Mouse (Mus musculus): Measurements from ENCODE around the gene Otx1. TPM values are rescaled to one million over a fixed set of nuclear protein-coding genes. Genes with fewer than 3 reads are reported as not detected.
A peak's percentile ranks its signal among the peaks of the same experiment; 100 is the strongest.

Gene Otx1
- polyA plus RNA-seq, 1 experiment from 2014 or later: 0.21 TPM

DNA sequence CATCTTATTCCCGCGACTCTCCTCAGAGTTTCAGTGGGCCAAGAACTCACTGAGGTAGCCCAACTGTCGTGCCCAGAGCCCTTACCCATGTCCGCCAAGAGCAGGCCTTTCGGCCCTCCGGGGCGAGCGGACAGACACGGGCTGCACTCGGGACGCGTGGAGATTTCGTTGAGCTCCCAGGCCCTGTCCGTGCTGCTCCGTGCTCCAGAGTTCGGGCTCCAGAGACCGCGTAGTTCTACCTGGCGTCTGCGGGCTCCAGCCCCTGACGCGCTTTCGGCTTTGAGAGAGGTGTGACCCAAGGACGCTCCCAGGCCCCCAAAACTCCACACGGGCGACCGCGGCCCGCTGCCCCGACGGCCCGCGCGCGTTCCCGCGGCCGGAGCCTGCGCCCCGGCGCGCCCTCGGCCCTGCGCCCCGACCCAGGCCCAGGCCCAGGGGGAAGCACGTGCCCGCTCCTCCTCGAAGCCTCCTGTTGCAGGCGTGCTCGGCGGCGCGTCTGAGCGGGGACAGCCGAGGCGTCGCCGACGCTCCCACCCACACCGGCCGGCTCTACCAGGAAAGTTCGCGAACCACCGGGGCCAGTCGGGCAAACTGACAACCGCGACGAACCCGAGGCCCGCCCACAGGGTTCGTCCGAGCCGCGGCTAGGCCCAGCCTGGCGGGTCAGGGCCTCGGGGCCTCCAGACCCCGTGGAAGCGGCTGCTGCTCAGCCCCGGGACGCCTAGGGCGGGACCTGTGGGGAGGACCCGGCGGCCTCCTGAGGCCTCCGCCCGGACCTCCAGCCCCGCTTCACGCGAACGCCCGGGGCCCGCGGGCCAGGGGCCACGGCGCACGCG, 9.7 kb downstream of the Otx1 start:
- peak; percentile 37 for ATAC-seq
- Histone ChIP-seq H3K4me3 (ENCODE audit: low read depth, low read length) (no peak overlapping the region), H3K9me3 (ENCODE audit: low read length) (no peaks in the 10 kb centered on the region; the same call in 1 of the 2 replicates), H3K9ac (replicated peaks; ENCODE audit: low read depth) (no peak overlapping the region), H3K27ac (ENCODE audit: low read length) (no peak overlapping the region), H3K4me2 (replicated peaks; ENCODE audit: low read depth, low read length) (no peak overlapping the region), H3K4me1 (ENCODE audit: insufficient read depth, low read depth, low read length) (no peaks in the 10 kb centered on the region), H3K27me3 (replicated peaks; ENCODE audit: insufficient read depth, low read length) (peaks cover 82% of the 10 kb centered on the region), H3K36me3 (ENCODE audit: insufficient read depth, low read length) (no peaks in the 10 kb centered on the region)
- DNase-seq (ENCODE audit: low spot score): no peak
- TF ChIP-seq CTCF (IDR thresholded peaks at IDR 0.05): no peak
- no peak for TF ChIP-seq EP300 (IDR thresholded peaks at IDR 0.05)
- 3% methylated on average over 86 of the region's 96 CpGs for WGBS

DNA sequence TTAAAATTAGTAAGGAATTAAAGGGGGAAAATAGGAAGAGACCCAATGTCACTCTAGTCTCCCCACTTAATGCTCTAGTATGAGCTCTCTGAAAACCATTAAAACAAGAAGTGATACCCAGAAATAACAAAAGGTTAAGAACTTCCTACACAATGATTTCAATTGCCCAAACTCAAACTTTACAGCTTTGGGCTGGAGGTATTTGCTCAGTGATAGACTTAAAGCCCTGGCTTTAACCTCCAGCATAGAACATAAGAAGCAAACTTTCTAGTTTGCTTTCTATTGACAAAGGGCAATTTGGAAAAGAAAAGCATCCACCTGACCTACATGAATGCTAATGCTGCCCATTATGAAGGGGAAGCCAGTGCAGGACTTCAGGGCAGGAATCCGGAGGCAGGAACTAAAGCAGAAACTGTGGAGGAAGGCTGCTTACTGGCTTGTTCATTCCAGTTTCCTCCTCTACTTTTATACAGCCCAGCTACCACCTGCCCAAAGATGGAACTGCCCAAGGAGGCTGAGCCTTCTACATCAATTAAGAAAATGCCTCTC, 14.2 kb downstream of the Otx1 start:
- 81% methylated on average over 1 of the region's 1 CpGs for WGBS
- no peak for TF ChIP-seq EP300 (IDR thresholded peaks at IDR 0.05)
- no peak for TF ChIP-seq CTCF (IDR thresholded peaks at IDR 0.05)
- ATAC-seq: no peak
- peaks cover 53% of the 10 kb centered on the region for H3K27me3 ChIP-seq (replicated peaks; ENCODE audit: insufficient read depth, low read length)
- no peaks in the 10 kb centered on the region for H3K4me1 ChIP-seq (ENCODE audit: insufficient read depth, low read depth, low read length)
- no peak overlapping the region for H3K27ac ChIP-seq (ENCODE audit: low read length)
- no peaks in the 10 kb centered on the region for H3K36me3 ChIP-seq (ENCODE audit: insufficient read depth, low read length)
- DNase-seq (ENCODE audit: low spot score): no peak
- no peak overlapping the region for H3K9ac ChIP-seq (replicated peaks; ENCODE audit: low read depth)
- H3K4me3 ChIP-seq (ENCODE audit: low read depth, low read length): no peak overlapping the region
- H3K4me2 ChIP-seq (replicated peaks; ENCODE audit: low read depth, low read length): no peak overlapping the region
- no peaks in the 10 kb centered on the region; the same call in 1 of the 2 replicates for H3K9me3 ChIP-seq (ENCODE audit: low read length)

DNA sequence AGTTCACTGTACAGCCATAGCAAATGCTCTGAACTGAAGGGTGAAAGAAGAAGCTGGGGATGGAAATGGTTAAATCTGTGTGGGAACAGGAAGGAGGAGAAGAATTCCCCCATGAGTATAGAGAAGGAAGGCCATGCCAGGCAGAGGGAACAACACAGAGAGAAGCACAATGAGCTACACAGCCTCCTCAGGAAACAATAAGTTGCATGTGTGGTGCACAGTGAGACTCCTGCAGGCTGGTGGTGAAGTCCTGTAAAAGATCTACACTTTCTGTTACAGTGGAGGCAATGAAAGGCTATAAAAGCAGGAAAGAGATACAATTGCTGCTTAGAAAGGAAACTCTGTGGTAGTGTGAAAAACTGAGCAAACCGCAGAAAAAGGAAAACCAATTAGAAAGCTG, 17.6 kb downstream of the Otx1 start:
- ATAC-seq (no peak), DNase-seq (ENCODE audit: low spot score) (no peak)
- TF ChIP-seq CTCF (IDR thresholded peaks at IDR 0.05): no peak
- TF ChIP-seq EP300 (IDR thresholded peaks at IDR 0.05): no peak
- Histone ChIP-seq H3K27me3 (replicated peaks; ENCODE audit: insufficient read depth, low read length) (peaks cover 30% of the 10 kb centered on the region), H3K9me3 (ENCODE audit: low read length) (no peaks in the 10 kb centered on the region; the same call in 1 of the 2 replicates), H3K9ac (replicated peaks; ENCODE audit: low read depth) (no peak overlapping the region), H3K4me2 (replicated peaks; ENCODE audit: low read depth, low read length) (no peak overlapping the region), H3K27ac (ENCODE audit: low read length) (no peak overlapping the region), H3K36me3 (ENCODE audit: insufficient read depth, low read length) (no peaks in the 10 kb centered on the region), H3K4me1 (ENCODE audit: insufficient read depth, low read depth, low read length) (no peaks in the 10 kb centered on the region), H3K4me3 (ENCODE audit: low read depth, low read length) (no peak overlapping the region)
- 60% methylated on average over 1 of the region's 1 CpGs for WGBS

DNA sequence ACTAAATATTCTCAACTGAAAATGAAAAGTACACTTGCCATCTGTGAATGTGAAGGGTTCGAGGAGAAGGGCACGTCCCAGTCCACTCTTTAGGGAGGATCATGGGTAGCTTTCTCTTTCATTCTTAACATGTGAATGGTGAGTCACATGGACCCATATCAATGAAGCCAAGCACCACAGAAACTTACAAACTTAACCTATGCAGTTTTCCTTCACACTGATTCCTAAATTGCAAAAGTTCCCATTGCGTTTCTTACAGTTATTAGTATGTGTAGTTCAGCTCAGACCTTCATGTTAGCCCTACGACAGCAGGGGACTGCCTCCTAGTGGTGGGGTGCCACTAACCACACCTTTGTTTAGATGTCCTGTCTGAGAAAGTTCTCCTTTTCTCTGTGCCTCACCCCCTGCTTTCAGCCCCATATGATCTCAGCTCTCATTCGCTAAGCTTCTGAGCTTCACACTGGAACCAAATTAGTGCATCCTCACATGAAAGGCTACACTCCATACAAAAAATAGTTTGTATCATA, 28.6 kb downstream of the Otx1 start:
- TF ChIP-seq EP300 (IDR thresholded peaks at IDR 0.05) (no peak), CTCF (IDR thresholded peaks at IDR 0.05) (peak; percentile 47)
- no peaks in the 10 kb centered on the region for H3K4me1 ChIP-seq (ENCODE audit: insufficient read depth, low read depth, low read length)
- no peaks in the 10 kb centered on the region for H3K27me3 ChIP-seq (replicated peaks; ENCODE audit: insufficient read depth, low read length)
- H3K4me2 ChIP-seq (replicated peaks; ENCODE audit: low read depth, low read length): no peak overlapping the region
- ATAC-seq: no peak
- no peak for DNase-seq (ENCODE audit: low spot score)
- no peaks in the 10 kb centered on the region for H3K36me3 ChIP-seq (ENCODE audit: insufficient read depth, low read length)
- no peaks in the 10 kb centered on the region; the same call in 1 of the 2 replicates for H3K9me3 ChIP-seq (ENCODE audit: low read length)
- H3K9ac ChIP-seq (replicated peaks; ENCODE audit: low read depth): no peak overlapping the region
- 71% methylated on average over 5 of the region's 5 CpGs for WGBS
- H3K4me3 ChIP-seq (ENCODE audit: low read depth, low read length): no peak overlapping the region
- no peak overlapping the region for H3K27ac ChIP-seq (ENCODE audit: low read length)

DNA sequence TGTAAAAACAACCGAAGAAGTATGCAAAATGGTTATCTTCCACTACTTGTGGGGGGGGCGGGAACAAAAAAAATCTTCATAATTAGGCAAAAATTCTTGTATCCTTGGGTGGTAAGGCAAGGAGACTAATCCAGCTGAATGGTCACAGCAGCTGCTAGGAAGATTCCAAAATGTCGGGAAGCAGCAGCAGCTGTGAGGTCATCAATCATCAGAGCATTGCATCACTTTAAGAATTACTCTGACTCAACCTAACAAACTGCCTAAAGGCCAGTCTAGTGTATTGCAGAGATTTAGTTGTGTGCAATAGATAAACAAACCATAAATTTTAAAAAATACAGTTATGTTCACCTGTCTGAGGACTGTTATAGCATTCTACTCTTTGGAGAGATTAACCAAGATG, 29.1 kb downstream of the Otx1 start:
- WGBS: 59% methylated on average over 3 of the region's 3 CpGs
- peak; percentile 50 for DNase-seq (ENCODE audit: low spot score)

DNA sequence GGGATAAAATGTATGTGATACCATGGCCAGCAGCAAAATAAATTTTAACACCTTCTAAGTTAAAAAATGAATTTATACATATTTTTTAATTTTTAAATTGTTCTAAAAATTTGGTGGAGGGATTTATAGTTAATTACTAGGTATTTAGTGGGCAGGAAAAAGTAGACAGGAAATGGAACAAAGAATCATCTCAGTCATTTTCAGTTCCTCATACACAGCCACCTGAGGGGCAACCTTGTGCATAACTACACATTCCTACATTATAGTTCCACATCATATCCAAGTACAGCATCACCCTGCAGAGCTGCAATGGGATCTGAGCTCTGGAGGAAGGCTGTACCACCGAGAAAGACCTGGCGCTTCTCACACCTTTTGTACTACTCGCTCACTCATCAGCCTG, 33.8 kb downstream of the Otx1 start:
- Histone ChIP-seq H3K4me2 (replicated peaks; ENCODE audit: low read depth, low read length) (no peak overlapping the region), H3K9ac (replicated peaks; ENCODE audit: low read depth) (no peak overlapping the region), H3K4me3 (ENCODE audit: low read depth, low read length) (no peak overlapping the region), H3K9me3 (ENCODE audit: low read length) (no peaks in the 10 kb centered on the region; the same call in 1 of the 2 replicates), H3K4me1 (ENCODE audit: insufficient read depth, low read depth, low read length) (no peaks in the 10 kb centered on the region), H3K27ac (ENCODE audit: low read length) (no peak overlapping the region), H3K27me3 (replicated peaks; ENCODE audit: insufficient read depth, low read length) (no peaks in the 10 kb centered on the region), H3K36me3 (ENCODE audit: insufficient read depth, low read length) (no peaks in the 10 kb centered on the region)
- TF ChIP-seq EP300 (IDR thresholded peaks at IDR 0.05) (no peak), CTCF (IDR thresholded peaks at IDR 0.05) (no peak)
- no peak for DNase-seq (ENCODE audit: low spot score)
- ATAC-seq: no peak
- 96% methylated on average over 3 of the region's 3 CpGs for WGBS

More for the DNA sequence above, 29.1 kb downstream of the Otx1 start:
- no peaks in the 10 kb centered on the region; the same call in 1 of the 2 replicates for H3K9me3 ChIP-seq (ENCODE audit: low read length)
- H3K4me1 ChIP-seq (ENCODE audit: insufficient read depth, low read depth, low read length): no peaks in the 10 kb centered on the region
- no peak for TF ChIP-seq EP300 (IDR thresholded peaks at IDR 0.05)
- no peak for TF ChIP-seq CTCF (IDR thresholded peaks at IDR 0.05)
- H3K27ac ChIP-seq (ENCODE audit: low read length): no peak overlapping the region
- ATAC-seq: peak; percentile 54
- H3K9ac ChIP-seq (replicated peaks; ENCODE audit: low read depth): no peak overlapping the region
- no peak overlapping the region for H3K4me2 ChIP-seq (replicated peaks; ENCODE audit: low read depth, low read length)
- H3K4me3 ChIP-seq (ENCODE audit: low read depth, low read length): no peak overlapping the region
- H3K27me3 ChIP-seq (replicated peaks; ENCODE audit: insufficient read depth, low read length): no peaks in the 10 kb centered on the region
- no peaks in the 10 kb centered on the region for H3K36me3 ChIP-seq (ENCODE audit: insufficient read depth, low read length)

All from lung, postnatal 0 days (tissue).